Comparison of ENCODE assay signal across 8 mouse cellular contexts in genomic region chr5:24452691-24453233, GRCm38 (mm10). TPM values are rescaled to one million over a fixed set of nuclear protein-coding genes. Genes with fewer than 3 reads are reported as not detected.
DNase-seq lines count a peak whose midpoint lies in the region; ATAC-seq and TF ChIP-seq lines count a peak whose summit lies in the region.

No protein-coding gene starts in this region.

- under 1% methylated on average over 29 of the region's 29 CpGs for WGBS in forebrain, embryonic 16.5 days
- WGBS in intestine, embryonic 16.5 days, result under 1% methylated on average over 26 of the region's 29 CpGs

- H3K4me1 ChIP-seq in forebrain, embryonic 16.5 days (replicated peaks; ENCODE audit: control insufficient read depth, insufficient read depth, low read length), result peaks cover 47% of the 10 kb centered on the region
- H3K4me1 ChIP-seq in intestine, embryonic 16.5 days (ENCODE audit: control insufficient read depth, insufficient read depth, low read length), result peaks cover 45% of the 10 kb centered on the region

- no peaks in the 10 kb centered on the region for H3K27me3 ChIP-seq in C2C12 (ENCODE audit: control insufficient read depth, insufficient read depth, insufficient read length)
- no peaks in the 10 kb centered on the region for H3K27me3 ChIP-seq in forebrain, embryonic 16.5 days (replicated peaks; ENCODE audit: control insufficient read depth, insufficient read depth, low read length)
- H3K27me3 ChIP-seq in intestine, embryonic 16.5 days (replicated peaks; ENCODE audit: control insufficient read depth, insufficient read depth, low read length), result no peaks in the 10 kb centered on the region

- ATAC-seq in forebrain, embryonic 16.5 days, result peak; percentile 4
- ATAC-seq in intestine, embryonic 16.5 days, result peak; percentile 21; the same call in 1 of the 2 replicates

- peaks cover 20% of the 10 kb centered on the region for H3K36me3 ChIP-seq in C2C12 (ENCODE audit: control insufficient read depth, insufficient read depth)
- no peaks in the 10 kb centered on the region for H3K36me3 ChIP-seq in forebrain, embryonic 16.5 days (ENCODE audit: control insufficient read depth, insufficient read depth)
- H3K36me3 ChIP-seq in intestine, embryonic 16.5 days (ENCODE audit: control insufficient read depth, insufficient read depth, low read length), result no peaks in the 10 kb centered on the region

- H3K4me3 ChIP-seq in gastrocnemius, adult 2 months, result peak overlapping the region; percentile 88
- H3K4me3 ChIP-seq in C2C12 (ENCODE audit: insufficient read depth, poor library complexity, severe bottlenecking), result peak overlapping the region; percentile 75
- H3K4me3 ChIP-seq in forebrain, embryonic 16.5 days (replicated peaks; ENCODE audit: low read length), result peak overlapping the region; percentile 62
- H3K4me3 ChIP-seq in intestine, embryonic 16.5 days (ENCODE audit: low read length), result peak overlapping the region; percentile 93

- peaks cover 57% of the 10 kb centered on the region for H3K79me2 ChIP-seq in C2C12 (ENCODE audit: control insufficient read depth, insufficient read depth)

- H3K79me3 ChIP-seq in C2C12 (ENCODE audit: low read depth), result peaks cover 53% of the 10 kb centered on the region

- peak overlapping the region; percentile 75 for H3ac ChIP-seq in C2C12 (ENCODE audit: control insufficient read depth, insufficient read length, low read depth)

- H3K4me2 ChIP-seq in forebrain, embryonic 16.5 days (ENCODE audit: low read length), result peak overlapping the region; percentile 99
- H3K4me2 ChIP-seq in intestine, embryonic 16.5 days (ENCODE audit: low read depth, low read length), result peak overlapping the region; percentile 96

- H3K9ac ChIP-seq in forebrain, embryonic 16.5 days (replicated peaks; ENCODE audit: low read depth, low read length), result peak overlapping the region; percentile 78
- peak overlapping the region; percentile 90 for H3K9ac ChIP-seq in intestine, embryonic 16.5 days (ENCODE audit: low read depth, low read length)

- peak overlapping the region; percentile 96 for H3K27ac ChIP-seq in gastrocnemius, adult 2 months
- peak overlapping the region; percentile 92 for H3K27ac ChIP-seq in forebrain, embryonic 16.5 days (ENCODE audit: low read length)
- peak overlapping the region; percentile 89 for H3K27ac ChIP-seq in intestine, embryonic 16.5 days (ENCODE audit: low read length)

- DNase-seq in gastrocnemius, adult 2 months, result peak; percentile 57
- DNase-seq in gastrocnemius, adult 8-10 months (ENCODE audit: low spot score in 2 of 2), result no peak
- peak; percentile 37 for DNase-seq in c-Kit-positive CD71-positive TER-119-positive erythroid progenitor cells, embryonic 14.5 days (ENCODE audit: low spot score)
- DNase-seq in mesoderm, embryonic 11.5 days (ENCODE audit: low read depth, low spot score), result peak; percentile 30
- DNase-seq in thymus, adult 18-20 months, result peak; percentile 30 to 36

- intact Hi-C loops in gastrocnemius, adult 2 months (cut with DNase I), result loop anchor here (2.0 to 5.0 kb wide), 2 partner anchors 18 to 35 kb away; no protein-coding TSS in a partner anchor

- TF ChIP-seq CTCF in gastrocnemius, adult 2 months (IDR thresholded peaks at IDR 0.05), result no peak
- peak; percentile 15 for TF ChIP-seq CTCF in C2C12 (IDR thresholded peaks at IDR 0.05; ENCODE audit: control insufficient read depth, insufficient read depth, insufficient read length)

- no peaks in the 10 kb centered on the region for H3K9me3 ChIP-seq in forebrain, embryonic 16.5 days (ENCODE audit: control insufficient read depth, low read length)
- H3K9me3 ChIP-seq in intestine, embryonic 16.5 days (ENCODE audit: control insufficient read depth, low read length), result no peaks in the 10 kb centered on the region

TF ChIP-seq in C2C12, 6 proteins besides CTCF, POLR2A, EP300 and RAD21:
- TF ChIP-seq MYOD1 (IDR thresholded peaks at IDR 0.05; ENCODE audit: control insufficient read depth, insufficient read length, low read depth) (no peak), USF1 (IDR thresholded peaks at IDR 0.05; ENCODE audit: low read depth) (no peak), MYOG (IDR thresholded peaks at IDR 0.05; ENCODE audit: control insufficient read depth, extremely low read depth, insufficient read length) (no peak), MAX (IDR thresholded peaks at IDR 0.05) (no peak), CEBPB (IDR thresholded peaks at IDR 0.05; ENCODE audit: low read depth) (no peak), FOSL1 (IDR thresholded peaks at IDR 0.05; ENCODE audit: insufficient read depth, low read length, poor library complexity, severe bottlenecking) (no peak)
TF ChIP-seq in C2C12: peak in this region for 0.

RNA-seq across cellular contexts. Expression of gene Agap3, which starts 0.8 kb away (rescaled TPM):
- total RNA-seq in gastrocnemius, adult 2 months (2021), result 10 to 100 TPM; 67.8 to 71.0 TPM
- total RNA-seq in gastrocnemius, adult 8-10 months (2022), result 10 to 100 TPM; 79.7 to 89.0 (median 83.6) TPM
- polyA plus RNA-seq in C2C12 (2012; fragmentation: generic; extraction: Trizol), result 119 TPM
- 57.0 and 58.6 TPM in 2 replicates for polyA plus RNA-seq in forebrain, embryonic 16.5 days (2015; fragmentation: Nextera tagmentation; extraction: Ambion mirVana)
- polyA plus RNA-seq in intestine, embryonic 16.5 days (2015; fragmentation: Nextera tagmentation; extraction: Ambion mirVana), result 10.2 and 10.7 TPM in 2 replicates

RNA-seq across cellular contexts. Expression of gene Tmub1, which starts 5.1 kb away (rescaled TPM):
- total RNA-seq in gastrocnemius, adult 2 months (2021), result 10 to 100 TPM; 18.1 to 22.2 TPM
- 10 to 100 TPM; 18.4 to 19.9 (median 19.3) TPM for total RNA-seq in gastrocnemius, adult 8-10 months (2022)
- 9.8 TPM for polyA plus RNA-seq in C2C12 (2012; fragmentation: generic; extraction: Trizol)
- polyA plus RNA-seq in forebrain, embryonic 16.5 days (2015; fragmentation: Nextera tagmentation; extraction: Ambion mirVana), result 37.3 and 45.4 TPM in 2 replicates
- 28.5 and 28.7 TPM in 2 replicates for polyA plus RNA-seq in intestine, embryonic 16.5 days (2015; fragmentation: Nextera tagmentation; extraction: Ambion mirVana)

RNA-seq across cellular contexts. Expression of gene Fastk, which starts 7.7 kb away (rescaled TPM):
- 100 to 1,000 TPM; 163 to 214 TPM for total RNA-seq in gastrocnemius, adult 2 months (2021)
- 100 to 1,000 TPM; 188 to 243 (median 221) TPM for total RNA-seq in gastrocnemius, adult 8-10 months (2022)
- polyA plus RNA-seq in C2C12 (2012; fragmentation: generic; extraction: Trizol), result 90.3 TPM
- polyA plus RNA-seq in forebrain, embryonic 16.5 days (2015; fragmentation: Nextera tagmentation; extraction: Ambion mirVana), result 92.2 and 96.3 TPM in 2 replicates
- polyA plus RNA-seq in intestine, embryonic 16.5 days (2015; fragmentation: Nextera tagmentation; extraction: Ambion mirVana), result 113 and 117 TPM in 2 replicates

RNA-seq across cellular contexts. Expression of gene Slc4a2, which starts 29.1 kb away (rescaled TPM):
- 10 to 100 TPM; 14.4 to 16.7 TPM for total RNA-seq in gastrocnemius, adult 2 months (2021)
- total RNA-seq in gastrocnemius, adult 8-10 months (2022), result 10 to 100 TPM; 10.7 to 14.5 (median 12.6) TPM
- 76.4 TPM for polyA plus RNA-seq in C2C12 (2012; fragmentation: generic; extraction: Trizol)
- 19.1 and 23.9 TPM in 2 replicates for polyA plus RNA-seq in forebrain, embryonic 16.5 days (2015; fragmentation: Nextera tagmentation; extraction: Ambion mirVana)
- polyA plus RNA-seq in intestine, embryonic 16.5 days (2015; fragmentation: Nextera tagmentation; extraction: Ambion mirVana), result 52.7 and 59.2 TPM in 2 replicates

RNA-seq across cellular contexts. Expression of gene Cdk5, which starts 29.4 kb away (rescaled TPM):
- total RNA-seq in gastrocnemius, adult 2 months (2021), result 10 to 100 TPM; 10.6 to 11.8 TPM
- total RNA-seq in gastrocnemius, adult 8-10 months (2022), result 10 to 100 TPM in 3 of 4 experiments, 1 to 10 TPM in 1; 9.3 to 12.6 (median 10.7) TPM
- 33.4 TPM for polyA plus RNA-seq in C2C12 (2012; fragmentation: generic; extraction: Trizol)
- polyA plus RNA-seq in forebrain, embryonic 16.5 days (2015; fragmentation: Nextera tagmentation; extraction: Ambion mirVana), result 106 and 127 TPM in 2 replicates
- polyA plus RNA-seq in intestine, embryonic 16.5 days (2015; fragmentation: Nextera tagmentation; extraction: Ambion mirVana), result 37.0 and 38.1 TPM in 2 replicates

Comparison
In these comparisons a context has a peak if more than half of its experiments do, and no peak if none do; other contexts are left out.
1. DNase-seq: peak in gastrocnemius, adult 2 months (single experiment), c-Kit-positive CD71-positive TER-119-positive erythroid progenitor cells, embryonic 14.5 days (single experiment), mesoderm, embryonic 11.5 days (single experiment) and thymus, adult 18-20 months (2 of 2); none in gastrocnemius, adult 8-10 months (0 of 2).
2. Peak in every context shown above with its lines, with median percentiles within 50 percentile points of each other: H3K27ac ChIP-seq and H3K4me3 ChIP-seq.